Mouse (Mus musculus) E14TG2a.4 (cell line): Measurements from ENCODE around the gene 4930539E08Rik.

Experiments
- CTCF ChIP-seq: conservative IDR thresholded peaks from 2 replicates; pipeline ENCODE4 v1.5.1; 2014; ENCODE audit warnings: low read length
- NANOG ChIP-seq: IDR thresholded peaks from 2 replicates; pipeline ENCODE4 v1.6.1; 2014; ENCODE audit warnings: borderline replicate concordance, low read length, mixed read lengths
- POU5F1 ChIP-seq: IDR thresholded peaks from 2 replicates; pipeline ENCODE4 v1.6.1; 2014; ENCODE audit warnings: low read length, borderline replicate concordance

DNA sequence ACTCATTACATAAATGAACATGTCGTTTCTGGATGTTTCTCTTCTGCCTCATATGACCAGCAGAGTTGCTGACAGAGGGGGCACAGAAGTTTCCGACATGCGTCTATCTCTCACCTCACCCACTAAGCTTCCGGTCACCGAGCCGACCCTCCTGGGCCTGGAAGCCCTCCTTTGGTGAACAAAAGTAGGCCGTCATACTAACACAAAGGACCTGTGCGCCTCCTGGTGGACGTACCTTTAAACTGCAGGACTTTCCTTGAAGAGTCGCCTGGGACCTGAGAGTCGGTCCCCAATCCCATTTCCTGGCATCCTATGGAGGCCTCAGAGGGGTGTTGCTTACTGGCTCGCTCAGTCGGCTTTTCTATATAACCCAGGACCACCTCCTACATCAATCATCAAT is 11.3 kb upstream of the 4930539E08Rik start:
- TF ChIP-seq CTCF (peak; percentile 80), POU5F1 (no peak), NANOG (no peak)
